Comparison of ENCODE assay signal across 9 mouse cellular contexts in genomic region chr2:156235847-156236246, GRCm38 (mm10). TPM values are rescaled to one million over a fixed set of nuclear protein-coding genes. Genes with fewer than 3 reads are reported as not detected.
DNase-seq lines count a peak whose midpoint lies in the region; ATAC-seq lines count a peak whose summit lies in the region.
"Had no signal": no experiment of that assay in that cellular context is flagged by ENCODE, and none has a peak within 500 bp of the region (broad histone marks: within the 10 kb centered on the region; RNA-seq: fewer than 3 reads in every experiment).

No protein-coding gene starts in this region.

- H3K27ac ChIP-seq in hindbrain, embryonic 14.5 days: no peak overlapping the region
- H3K27ac ChIP-seq in hindbrain, embryonic 13.5 days: no peak overlapping the region
- H3K27ac ChIP-seq in midbrain, embryonic 15.5 days: no peak overlapping the region
- H3K27ac ChIP-seq: embryonic facial prominence, embryonic 15.5 days had no signal

- intact Hi-C loops in left cerebral cortex, postnatal 36 days (cut with DNase I): no loop called here

- no peaks in the 10 kb centered on the region for H3K4me1 ChIP-seq in hindbrain, embryonic 14.5 days (replicated peaks; ENCODE audit: control insufficient read depth, insufficient read depth, low read length)
- H3K4me1 ChIP-seq in hindbrain, embryonic 13.5 days (replicated peaks): no peaks in the 10 kb centered on the region; the same call in 1 of the 2 replicates
- no peaks in the 10 kb centered on the region for H3K4me1 ChIP-seq in midbrain, embryonic 15.5 days

- WGBS in hindbrain, embryonic 14.5 days: 76% methylated on average over 4 of the region's 4 CpGs
- WGBS in hindbrain, embryonic 13.5 days: 82% methylated on average over 4 of the region's 4 CpGs
- 78% methylated on average over 4 of the region's 4 CpGs for WGBS in midbrain, embryonic 15.5 days

- H3K27me3 ChIP-seq in hindbrain, embryonic 14.5 days (ENCODE audit: control insufficient read depth, insufficient read depth, low read length): no peaks in the 10 kb centered on the region
- H3K27me3 ChIP-seq in hindbrain, embryonic 13.5 days: no peaks in the 10 kb centered on the region
- no peaks in the 10 kb centered on the region for H3K27me3 ChIP-seq in midbrain, embryonic 15.5 days (replicated peaks)
- H3K27me3 ChIP-seq: embryonic facial prominence, embryonic 15.5 days had no signal

- H3K4me2 ChIP-seq in hindbrain, embryonic 14.5 days (replicated peaks): no peak overlapping the region
- H3K4me2 ChIP-seq in hindbrain, embryonic 13.5 days: no peak overlapping the region
- H3K4me2 ChIP-seq in midbrain, embryonic 15.5 days: no peak overlapping the region
- H3K4me2 ChIP-seq: embryonic facial prominence, embryonic 15.5 days had no signal

- no peak overlapping the region for H3K4me3 ChIP-seq in hindbrain, embryonic 14.5 days (replicated peaks; ENCODE audit: low read length)
- no peak overlapping the region for H3K4me3 ChIP-seq in hindbrain, embryonic 13.5 days
- no peak overlapping the region for H3K4me3 ChIP-seq in midbrain, embryonic 15.5 days
- H3K4me3 ChIP-seq: embryonic facial prominence, embryonic 15.5 days had no signal

- H3K36me3 ChIP-seq in hindbrain, embryonic 14.5 days (replicated peaks; ENCODE audit: control insufficient read depth, insufficient read depth): peaks cover 19% of the 10 kb centered on the region
- peaks cover 47% of the 10 kb centered on the region for H3K36me3 ChIP-seq in hindbrain, embryonic 13.5 days
- H3K36me3 ChIP-seq in midbrain, embryonic 15.5 days (replicated peaks): peaks cover 14% of the 10 kb centered on the region; the same call in 1 of the 2 replicates

- ATAC-seq in hindbrain, embryonic 14.5 days (ENCODE audit: low FRiP score): no peak
- no peak for ATAC-seq in hindbrain, embryonic 13.5 days (ENCODE audit: low FRiP score)
- ATAC-seq in midbrain, embryonic 15.5 days (replicated peaks): no peak

- no peak overlapping the region for H3K9ac ChIP-seq in hindbrain, embryonic 14.5 days
- no peak overlapping the region for H3K9ac ChIP-seq in hindbrain, embryonic 13.5 days
- H3K9ac ChIP-seq in midbrain, embryonic 15.5 days: no peak overlapping the region
- H3K9ac ChIP-seq: embryonic facial prominence, embryonic 15.5 days had no signal

- DNase-seq in hindbrain, embryonic 14.5 days (ENCODE audit: low spot score): peak; percentile 35
- peak; percentile 53 to 70 for DNase-seq in adrenal gland, adult (ENCODE audit: inconsistent age in 2 of 2, low spot score in 1 of 2)
- peak; percentile 93 to 97 for DNase-seq in cerebellum, postnatal 14 days
- peak; percentile 23 to 41 for DNase-seq in left cerebral cortex, postnatal 36 days (ENCODE audit: low spot score in 2 of 2)
- DNase-seq in thymus, postnatal 14 days: no peak
- no peak for DNase-seq in thymus, postnatal 25 days

- H3K9me3 ChIP-seq in hindbrain, embryonic 14.5 days (ENCODE audit: control insufficient read depth, low read length): no peaks in the 10 kb centered on the region
- H3K9me3 ChIP-seq in hindbrain, embryonic 13.5 days: no peaks in the 10 kb centered on the region
- H3K9me3 ChIP-seq in midbrain, embryonic 15.5 days: no peaks in the 10 kb centered on the region
- H3K9me3 ChIP-seq: embryonic facial prominence, embryonic 15.5 days had no signal

RNA-seq across cellular contexts. Expression of gene Phf20, which starts 39.6 kb away (rescaled TPM):
- 107 and 117 TPM in 2 replicates for polyA plus RNA-seq in hindbrain, embryonic 14.5 days (2014; fragmentation: Nextera tagmentation; extraction: Ambion mirVana)
- polyA plus RNA-seq in hindbrain, embryonic 13.5 days (2015; fragmentation: Nextera tagmentation; extraction: Ambion mirVana): 102 and 107 TPM in 2 replicates
- 10 to 100 TPM; 68.9 to 77.7 TPM for total RNA-seq in left cerebral cortex, postnatal 36 days (2021)
- polyA plus RNA-seq in midbrain, embryonic 15.5 days (2015; fragmentation: Nextera tagmentation; extraction: Ambion mirVana): 113 and 119 TPM in 2 replicates

RNA-seq across cellular contexts. Expression of gene Rbm39, which starts 55.8 kb away (rescaled TPM):
- 396 and 461 TPM in 2 replicates for polyA plus RNA-seq in hindbrain, embryonic 14.5 days (2014; fragmentation: Nextera tagmentation; extraction: Ambion mirVana)
- polyA plus RNA-seq in hindbrain, embryonic 13.5 days (2015; fragmentation: Nextera tagmentation; extraction: Ambion mirVana): 563 and 565 TPM in 2 replicates
- total RNA-seq in left cerebral cortex, postnatal 36 days (2021): 100 to 1,000 TPM; 223 to 344 TPM
- 427 and 448 TPM in 2 replicates for polyA plus RNA-seq in midbrain, embryonic 15.5 days (2015; fragmentation: Nextera tagmentation; extraction: Ambion mirVana)

Comparison
In these comparisons a context has a peak if more than half of its experiments do, and no peak if none do; other contexts are left out.
1. DNase-seq: peak in hindbrain, embryonic 14.5 days (single experiment), adrenal gland, adult (2 of 2), cerebellum, postnatal 14 days (2 of 2) and left cerebral cortex, postnatal 36 days (2 of 2); none in thymus, postnatal 14 days (single experiment) and thymus, postnatal 25 days (single experiment).